Mouse (Mus musculus) heart, postnatal 0 days (tissue): ENCODE measurements around the gene Psme2.

Experiments used
- CTCF ChIP-seq: IDR thresholded peaks from 2 replicates; pipeline ENCODE4 v1.5.1; 2016; ENCODE audit warnings: antibody characterized with exemption, control low read depth, low read depth
- EP300 ChIP-seq: IDR thresholded peaks from 2 replicates; pipeline ENCODE4 v1.6.1; 2016; ENCODE audit warnings: antibody characterized with exemption, low read depth

GRCm38 (mm10) chr14:55616844-55617243 is 25.9 kb upstream of the Psme2 start:
- TF ChIP-seq CTCF (no peak), EP300 (no peak)
